ENCODE assay signal across 8 mouse cellular contexts in genomic region chr10:63429785-63430305, GRCm38 (mm10). TPM values are rescaled to one million over a fixed set of nuclear protein-coding genes. Genes with fewer than 3 reads are reported as not detected.
DNase-seq lines count a peak whose midpoint lies in the region; ATAC-seq lines count a peak whose summit lies in the region.

TSS of gene Ctnna3 (plus strand) at chr10:63430098.

- H3K36me3 ChIP-seq in hindbrain, embryonic 16.5 days (ENCODE audit: control insufficient read depth, insufficient read depth, low read length), result no peaks in the 10 kb centered on the region
- H3K36me3 ChIP-seq in macrophage (ENCODE audit: inconsistent target), result no peaks in the 10 kb centered on the region

- peak within 1 kb of the TSS; percentile 88 for H3K4me3 ChIP-seq in hindbrain, embryonic 16.5 days (ENCODE audit: low read length)
- H3K4me3 ChIP-seq in macrophage (ENCODE audit: inconsistent target), result peak within 1 kb of the TSS; percentile 59

- no peaks in the 10 kb centered on the region for H3K79me2 ChIP-seq in macrophage (ENCODE audit: inconsistent target)

- H3K9me3 ChIP-seq in hindbrain, embryonic 16.5 days (ENCODE audit: control insufficient read depth, low read length), result no peaks in the 10 kb centered on the region

- peak within 1 kb of the TSS; percentile 77 for H3K9ac ChIP-seq in hindbrain, embryonic 16.5 days (ENCODE audit: low read depth, low read length)

- H3K27me3 ChIP-seq in hindbrain, embryonic 16.5 days (replicated peaks; ENCODE audit: control insufficient read depth, insufficient read depth, low read length), result no peaks in the 10 kb centered on the region

- no peaks in the 10 kb centered on the region for H3K4me1 ChIP-seq in hindbrain, embryonic 16.5 days (ENCODE audit: control insufficient read depth, insufficient read depth, low read depth, low read length)

- WGBS in hindbrain, embryonic 16.5 days, result under 1% methylated on average over 55 of the region's 55 CpGs
- 1% methylated on average over 55 of the region's 55 CpGs for WGBS in macrophage (ENCODE audit: missing documents)

- ATAC-seq in hindbrain, embryonic 16.5 days, result peak; percentile 95

- H3K4me2 ChIP-seq in hindbrain, embryonic 16.5 days (ENCODE audit: low read length), result peak within 1 kb of the TSS; percentile 93

- H3K27ac ChIP-seq in hindbrain, embryonic 16.5 days (ENCODE audit: low read depth, low read length), result peak within 1 kb of the TSS; percentile 83
- H3K27ac ChIP-seq in macrophage, result no peak within 1 kb of the TSS

- peak; percentile 87 for DNase-seq in WW6 (ENCODE audit: low read depth, low spot score)
- DNase-seq in cerebellum, postnatal 4 days (ENCODE audit: low spot score in 2 of 2), result peak; percentile 59 to 82
- peak; percentile 88 for DNase-seq in gastrocnemius, adult 18-20 months (ENCODE audit: low spot score)
- peak; percentile 78 to 87 for DNase-seq in left cerebral cortex, adult 18-20 months (ENCODE audit: low spot score in 2 of 2)
- peak; percentile 93 for DNase-seq in right cerebral cortex, adult 18-20 months
- peak; percentile 71 for DNase-seq in urinary bladder, postnatal 25 days (ENCODE audit: low spot score)

RNA-seq across cellular contexts. Expression of gene Ctnna3, which starts in this region (rescaled TPM):
- total RNA-seq in gastrocnemius, adult 18-20 months (2021), result 10 to 100 TPM; 22.0 to 26.9 TPM
- polyA plus RNA-seq in hindbrain, embryonic 16.5 days (2015; fragmentation: Nextera tagmentation; extraction: Ambion mirVana), result 1.8 and 2.3 TPM in 2 replicates
- total RNA-seq in left cerebral cortex, adult 18-20 months (2021), result 1 to 10 TPM; 1.8 to 2.4 TPM
- total RNA-seq in macrophage (2018; cell fraction: chromatin; rRNA removed), result not detected
- total RNA-seq in macrophage (2018; cell fraction: cytosol; rRNA removed), result not detected
- total RNA-seq in macrophage (2018; cell fraction: nucleus; rRNA removed), result under 1 TPM in 1 of 26 experiments, not detected in 25; 0.33 TPM
- polyA plus RNA-seq in macrophage (2018), result not detected in 3 replicates

Comparison
In these comparisons a context has a peak if more than half of its experiments do, and no peak if none do; other contexts are left out.
1. RNA of gene Ctnna3 (total RNA-seq): 22.0 to 26.9 TPM in gastrocnemius, adult 18-20 months; 1.8 to 2.4 TPM in left cerebral cortex, adult 18-20 months; every median in the first group is over 4 times any median in the second.
2. Peak in every context shown above with its lines, with median percentiles within 50 percentile points of each other: DNase-seq.